Mouse (Mus musculus) 3T3-L1 (cell line): Measurements from ENCODE around the gene CT030661.1.

Source experiments
- DNase-seq: peaks from one replicate; pipeline ENCODE4 v3.0.0-alpha.2; 2015; ENCODE audit warnings: low read depth, low spot score

Gene CT030661.1

DNA sequence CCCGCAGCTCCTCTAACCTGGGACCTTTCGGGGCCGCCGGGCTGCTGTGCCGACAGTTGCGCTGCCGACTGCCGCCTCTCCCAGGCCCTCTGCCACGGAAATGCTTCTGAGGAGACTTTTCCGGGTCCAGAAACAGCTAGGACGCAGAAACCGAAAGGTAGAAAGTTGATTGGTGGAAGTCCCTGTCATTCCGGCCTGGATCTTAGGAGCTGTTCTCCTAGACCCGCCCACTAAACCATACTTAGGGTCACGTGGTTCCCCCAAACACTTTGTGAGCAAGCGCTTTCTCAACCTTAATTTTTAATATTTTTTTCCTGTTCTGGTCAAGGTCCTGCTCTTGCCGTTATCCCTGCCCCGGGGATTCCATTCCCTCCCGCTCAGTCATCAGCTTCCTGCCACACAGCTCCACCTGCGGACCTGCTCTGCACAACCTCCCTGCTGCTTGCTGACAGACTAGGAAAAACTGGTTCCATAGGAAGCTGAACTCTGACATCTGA is at the start of gene CT030661.1:
Gene CT030661.1, minus strand, starts transcription at position 108 of the 497 bp plus-strand sequence.
- DNase-seq = peak; percentile 100

DNA sequence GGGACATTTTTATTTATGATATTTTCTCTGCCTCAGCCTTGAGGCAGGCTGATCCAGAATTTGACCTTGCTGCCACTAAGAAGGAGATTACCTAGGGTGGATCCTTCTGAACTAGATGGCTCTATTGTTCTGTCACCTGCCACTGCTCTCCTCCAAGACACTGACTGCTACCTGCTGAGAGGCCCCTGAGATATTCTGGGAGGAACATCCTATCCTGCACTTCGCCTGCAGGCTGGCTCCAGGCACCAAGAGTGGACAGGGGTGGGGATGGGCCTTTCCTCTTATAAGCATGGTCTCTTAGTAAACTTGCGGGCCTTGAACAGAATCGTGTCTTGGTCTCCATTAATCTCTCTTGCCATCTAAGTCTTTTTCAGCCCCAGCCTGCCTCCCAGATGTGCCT is 49.3 kb upstream of the CT030661.1 start:
- DNase-seq = no peak

DNA sequence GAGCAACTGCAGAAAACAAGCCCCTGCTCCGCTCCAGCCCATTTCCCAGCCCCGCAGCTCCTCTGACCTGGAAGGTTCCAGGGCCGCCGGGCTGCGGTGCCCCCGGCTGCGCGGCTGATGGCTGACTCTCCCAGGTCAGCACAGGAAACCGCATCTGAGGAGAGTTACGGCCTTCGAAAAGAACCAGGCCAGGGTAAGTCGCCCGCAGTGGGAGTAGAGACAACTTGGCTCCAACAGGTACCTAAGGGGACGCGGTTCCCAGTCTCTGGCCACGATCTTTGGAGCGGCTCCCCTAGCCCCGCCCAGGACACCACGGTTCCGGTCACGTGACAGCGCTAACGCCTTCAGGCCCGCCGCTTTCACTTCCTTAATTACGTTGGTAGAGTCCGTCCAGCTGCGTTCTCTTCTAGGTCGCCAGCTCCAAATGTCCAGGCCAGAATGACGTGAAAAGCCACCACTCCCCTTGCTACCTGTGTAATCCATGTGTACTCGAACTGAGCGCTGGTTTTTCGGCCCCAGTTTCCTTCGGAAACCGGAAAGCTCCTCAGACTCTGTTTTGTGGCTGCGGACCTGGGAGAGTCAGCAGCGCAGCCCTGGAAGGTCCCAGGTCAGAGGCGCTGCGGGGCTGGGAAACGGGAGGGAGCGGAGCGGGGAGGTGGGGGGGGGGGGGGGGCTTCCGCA is 46.6 kb upstream of the CT030661.1 start, which contains the start of the genes Zfp944 and Zfp758:
Gene Zfp944, minus strand, starts transcription at position 300 of the 681 bp plus-strand sequence.
Gene Zfp758, plus strand, starts transcription at position 353 of the 681 bp plus-strand sequence.
- peak; percentile 64 for DNase-seq

DNA sequence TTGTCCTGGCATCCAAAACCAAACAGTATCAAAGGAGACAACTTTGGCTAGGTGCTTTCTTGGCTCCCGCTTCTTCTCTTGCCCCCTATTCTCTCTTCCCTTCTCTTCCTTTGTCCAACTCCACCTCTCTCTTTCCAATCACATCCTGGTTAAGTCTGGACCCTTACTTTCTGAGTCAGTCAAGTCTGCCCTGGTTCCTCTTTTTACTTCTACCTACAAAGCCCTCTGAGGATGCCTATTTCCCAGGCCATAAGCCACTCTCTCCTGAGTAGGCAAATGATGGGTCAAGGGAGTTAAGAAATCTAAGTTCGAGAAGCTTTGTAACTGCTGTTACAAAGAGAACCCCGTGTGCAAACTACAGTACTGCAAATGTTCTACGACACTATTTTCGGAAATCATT is 45.9 kb upstream of the CT030661.1 start:
- DNase-seq = peak; percentile 30

DNA sequence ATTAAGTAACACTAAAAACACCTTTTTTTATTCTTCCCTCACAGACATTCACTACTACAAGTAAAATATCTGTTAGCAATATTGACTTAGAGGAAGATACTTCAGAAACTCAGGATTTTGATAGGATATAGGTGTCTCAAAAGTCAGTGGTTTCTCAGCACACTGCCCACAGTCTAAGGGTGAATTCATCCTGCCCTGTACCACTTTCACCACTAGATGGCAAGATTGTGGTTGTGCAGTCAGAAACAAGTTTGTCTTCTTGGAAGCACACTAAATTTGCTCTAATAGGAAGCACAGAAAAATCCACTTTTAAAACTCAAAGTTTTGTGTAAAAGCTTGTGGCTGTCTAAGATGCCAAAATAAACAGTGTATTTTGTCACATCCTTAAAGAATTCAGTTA is 38.2 kb upstream of the CT030661.1 start:
- peak; percentile 77 for DNase-seq

DNA sequence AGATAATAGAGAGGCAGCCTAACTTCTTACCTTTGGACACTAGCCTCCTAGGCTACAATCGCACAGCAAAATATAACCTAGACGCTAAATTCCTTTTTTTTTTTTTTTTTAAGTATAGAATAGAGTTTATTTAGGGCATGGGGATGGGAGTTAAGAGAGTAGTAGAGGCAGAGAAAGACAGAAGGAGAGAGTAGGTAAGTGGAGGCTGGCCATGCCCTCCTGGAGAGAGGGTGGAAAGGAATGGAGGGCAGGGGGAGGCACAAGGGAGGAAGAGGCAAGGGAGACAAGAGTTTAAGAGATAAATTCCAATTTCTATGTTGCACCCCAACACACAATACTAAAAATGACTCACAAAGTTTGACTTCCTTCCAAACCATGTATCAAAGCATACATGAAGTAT is 610 bp upstream of the CT030661.1 start:
- DNase-seq = peak; percentile 31

DNA sequence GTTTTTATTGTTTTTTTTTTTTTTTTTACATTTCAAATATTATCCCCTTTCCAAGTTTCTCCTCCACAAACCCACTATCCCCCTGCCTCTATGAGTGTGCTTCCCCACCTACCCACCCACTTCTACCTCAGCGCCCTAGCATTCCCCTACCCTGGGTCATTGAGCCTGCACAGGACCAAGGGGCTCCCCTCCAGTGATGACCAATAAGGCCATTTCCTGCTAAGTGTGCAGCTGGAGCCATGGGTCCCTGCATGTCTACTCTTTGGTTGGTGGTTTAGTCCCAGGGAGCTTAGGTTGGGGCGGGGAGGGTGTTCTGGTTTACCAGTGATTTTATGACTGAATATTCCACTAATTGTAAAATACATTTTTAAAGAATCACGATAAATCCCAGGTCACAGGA is 418 bp downstream of the CT030661.1 start:
- DNase-seq = peak; percentile 39
